Mouse (Mus musculus) left cerebral cortex, adult 11 months (tissue): ENCODE data around the gene Pacs2.
A peak's percentile ranks its signal among the peaks of the same experiment; 100 is the strongest.

Experiments
- DNase-seq: peaks from one replicate; pipeline ENCODE4 v3.0.0; 2022; ENCODE audit warnings: low spot score

Gene Pacs2

DNA sequence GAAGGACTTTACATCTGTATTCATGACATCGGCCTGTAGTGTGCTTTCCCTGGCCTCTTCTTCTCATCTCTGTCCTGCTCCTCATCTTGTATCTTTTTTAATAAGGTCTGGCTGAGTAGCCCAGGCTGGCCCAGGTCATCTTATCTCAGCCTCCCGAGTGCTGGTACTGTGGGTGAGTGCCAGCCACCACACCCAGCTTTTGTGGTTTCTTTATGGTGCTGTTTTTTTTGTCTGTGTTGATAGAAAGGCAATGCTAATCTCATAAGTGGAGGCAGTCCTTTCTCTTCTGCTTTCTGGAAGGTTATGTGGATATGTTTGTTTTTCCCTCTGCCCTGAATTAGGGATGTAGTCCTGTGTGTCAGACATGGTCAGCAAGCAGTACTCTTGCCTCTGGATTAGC lies 28.2 kb downstream of the Pacs2 start:
- DNase-seq, result no peak

DNA sequence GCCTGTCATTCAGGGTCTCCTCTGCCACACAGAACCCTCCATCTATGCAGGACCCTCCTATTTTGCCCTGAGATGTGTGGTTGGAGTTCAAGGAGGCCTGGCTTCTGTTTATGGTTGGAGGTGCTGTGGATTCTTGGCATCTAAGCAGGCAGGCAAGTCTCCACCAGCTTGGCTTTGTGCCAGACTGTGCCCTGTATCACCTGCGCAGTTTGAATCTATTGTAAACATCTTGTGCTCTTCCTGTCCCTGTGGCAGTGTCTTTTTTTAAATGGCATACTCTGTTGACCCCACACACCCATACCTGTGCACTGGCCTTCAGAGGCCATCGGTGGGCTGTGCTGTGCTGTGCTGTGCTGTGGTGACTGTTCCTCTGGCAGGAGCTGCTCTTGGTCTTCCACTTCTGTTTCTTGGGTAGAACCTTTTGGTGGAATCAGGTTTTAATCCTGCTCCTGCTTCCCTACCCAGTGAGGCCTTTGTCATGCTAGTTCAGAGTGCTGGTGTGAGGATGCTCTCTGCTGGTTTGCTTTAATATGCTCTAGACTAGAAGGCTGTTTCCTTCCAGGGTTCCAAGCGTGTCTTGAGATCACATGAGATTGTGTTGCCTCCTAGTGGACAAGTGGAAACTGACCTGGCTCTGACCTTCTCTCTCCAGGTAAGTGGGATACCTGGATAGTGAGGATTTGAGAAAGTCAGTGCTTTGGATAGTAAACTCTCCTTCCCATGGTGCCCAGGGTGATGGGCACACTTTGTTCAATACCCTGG lies 30.8 kb downstream of the Pacs2 start:
- DNase-seq, result peak; percentile 36

DNA sequence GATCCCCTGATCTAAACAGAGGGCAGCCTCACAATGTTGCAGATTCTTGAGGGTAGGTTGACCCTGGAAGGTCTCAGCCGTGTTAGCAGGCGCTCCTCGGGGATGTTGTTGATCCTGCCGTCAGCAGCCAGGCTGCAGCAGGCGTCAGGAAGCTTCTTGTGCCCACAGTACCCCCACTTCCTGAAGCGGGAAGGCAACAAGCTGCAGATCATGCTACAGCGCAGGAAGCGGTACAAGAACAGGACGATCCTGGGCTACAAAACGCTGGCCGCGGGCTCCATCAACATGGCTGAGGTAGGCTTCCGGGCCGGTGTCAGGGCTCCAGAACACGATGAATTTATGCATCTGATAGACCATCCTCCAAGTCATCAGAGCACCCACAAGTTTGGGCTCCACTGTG lies 32.6 kb downstream of the Pacs2 start:
- DNase-seq, result no peak

DNA sequence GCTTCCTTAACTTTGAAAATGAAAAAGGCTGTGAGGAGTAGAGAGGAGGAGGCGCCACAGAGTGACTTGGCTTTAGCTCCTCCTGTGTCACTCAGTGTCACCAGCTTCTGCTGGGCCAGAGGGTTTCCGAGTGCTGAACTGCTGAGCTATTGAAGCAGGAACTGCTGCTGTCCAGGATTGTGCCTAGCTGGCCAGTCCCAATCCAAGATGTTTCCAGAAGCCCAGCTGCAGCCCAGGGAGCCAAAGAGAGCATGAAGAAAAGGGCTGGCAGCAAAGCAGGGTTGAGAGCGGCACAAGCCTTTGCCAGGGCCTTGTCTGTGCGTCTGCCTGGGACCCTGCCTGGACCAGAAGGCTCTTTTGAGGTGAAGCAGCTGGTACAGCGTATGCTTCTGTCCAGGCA lies 33.8 kb downstream of the Pacs2 start:
- no peak for DNase-seq

DNA sequence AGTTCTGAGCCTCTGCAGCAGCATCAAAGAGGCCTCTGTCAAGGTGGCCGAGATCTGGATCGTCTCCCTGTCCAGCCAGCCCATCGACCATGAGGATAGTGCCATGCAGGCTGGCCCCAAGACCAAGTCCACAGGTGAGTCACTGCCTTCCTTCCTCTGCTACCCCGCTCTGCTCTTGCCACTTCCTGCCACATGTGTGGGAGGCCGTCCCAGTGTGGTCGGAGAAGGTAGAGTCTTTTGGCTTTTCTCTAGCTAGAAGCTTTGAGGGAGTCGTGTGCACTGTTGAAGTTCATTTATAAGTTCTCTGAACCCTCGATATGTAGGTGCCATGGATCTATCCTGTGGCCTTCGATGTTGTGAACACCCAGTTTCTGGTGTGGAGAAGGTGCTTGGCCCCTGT lies 35.5 kb downstream of the Pacs2 start:
- no peak for DNase-seq

DNA sequence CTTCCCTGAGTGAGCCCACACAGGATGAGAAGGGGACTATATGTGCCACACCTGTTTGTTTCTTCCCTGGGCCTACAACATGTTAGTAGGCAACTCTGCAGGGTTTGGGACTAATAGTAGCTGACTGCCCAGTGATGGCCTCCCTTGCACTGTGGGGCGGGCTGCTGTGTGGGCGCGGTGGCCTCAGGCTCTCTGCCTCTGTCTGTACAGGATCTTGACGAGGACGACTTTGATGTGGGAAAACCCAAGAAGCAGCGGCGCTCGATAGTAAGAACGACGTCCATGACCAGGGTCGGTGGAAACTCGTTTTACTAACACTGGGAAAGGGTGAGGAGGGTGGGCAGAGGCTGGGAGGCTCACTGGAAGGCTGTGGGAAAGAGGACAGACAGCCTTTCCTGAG lies 36.4 kb downstream of the Pacs2 start:
- no peak for DNase-seq

DNA sequence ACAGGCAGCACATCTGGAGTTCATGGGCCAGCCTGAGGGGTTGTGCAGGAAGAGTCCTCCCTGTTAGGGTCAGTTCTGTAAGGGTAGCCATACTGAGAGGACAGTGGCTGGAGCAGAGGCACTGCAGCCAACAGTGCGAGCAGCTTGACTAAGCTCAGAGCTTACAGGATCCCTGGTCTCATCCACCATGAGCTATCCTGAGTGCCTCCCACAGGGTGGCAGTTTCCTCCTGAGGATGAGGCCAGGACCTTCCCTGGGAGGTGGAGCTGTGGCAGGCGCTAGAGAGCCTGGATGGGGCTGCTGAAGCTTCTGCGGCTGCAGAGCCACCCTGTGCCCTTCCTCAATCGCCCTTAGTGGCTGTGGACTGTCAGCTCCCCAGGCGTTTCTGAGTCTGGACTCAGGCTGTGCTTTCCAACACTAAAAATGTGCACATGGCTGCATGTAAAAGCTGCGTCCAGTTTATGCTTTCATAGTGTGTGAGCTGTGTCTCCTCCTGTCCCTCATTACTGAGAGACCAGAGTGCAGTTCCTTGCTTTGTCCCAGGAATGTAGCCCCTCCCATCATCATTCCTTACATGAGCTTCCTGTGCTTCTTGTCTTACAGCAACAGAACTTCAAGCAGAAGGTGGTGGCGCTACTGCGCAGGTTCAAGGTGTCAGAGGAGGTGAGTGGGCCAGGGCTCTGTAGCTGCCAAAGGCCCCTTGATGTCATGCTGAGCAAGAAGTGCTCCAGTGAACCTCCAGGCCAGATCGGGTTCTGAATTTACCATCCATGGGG lies 37.5 kb downstream of the Pacs2 start:
- no peak for DNase-seq

DNA sequence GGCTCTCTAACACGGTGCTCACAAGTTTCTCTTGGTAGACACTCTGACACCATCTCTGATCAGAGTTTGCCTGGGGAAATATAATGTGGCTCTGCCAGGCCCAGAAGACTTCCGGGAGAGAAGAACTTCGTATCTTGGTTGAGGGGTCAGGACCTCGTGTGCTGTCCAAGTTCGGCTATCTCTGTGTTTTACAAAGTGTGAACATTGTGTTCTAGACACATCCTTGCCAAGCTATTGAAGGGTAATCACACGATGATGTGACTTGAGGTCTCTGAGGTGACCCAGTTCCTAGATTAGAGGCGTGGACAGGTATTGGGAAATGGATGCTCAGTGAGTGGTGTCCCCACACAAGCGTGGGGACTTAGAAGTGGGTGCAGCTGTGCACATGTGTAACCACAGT lies 41.8 kb downstream of the Pacs2 start:
- no peak for DNase-seq

DNA sequence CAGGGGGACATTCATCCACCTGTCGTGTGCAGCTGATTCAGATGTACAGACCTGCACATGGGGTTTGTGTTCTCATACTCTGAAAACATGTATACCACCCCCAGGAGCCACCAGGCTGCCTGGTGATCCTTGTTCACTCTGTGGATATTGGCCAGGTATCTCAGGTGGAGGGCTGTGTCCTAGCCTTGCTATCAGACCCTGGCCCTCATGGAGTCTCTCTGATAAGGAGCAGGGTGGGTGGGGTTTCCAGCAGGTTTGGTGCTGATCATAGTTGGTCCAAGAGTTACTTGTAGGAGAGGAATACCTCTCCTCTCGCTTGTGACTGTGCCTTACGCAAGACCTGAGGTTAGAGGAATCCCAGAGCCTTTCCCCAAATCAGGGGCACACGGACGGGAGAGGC lies 45.9 kb downstream of the Pacs2 start:
- no peak for DNase-seq

DNA sequence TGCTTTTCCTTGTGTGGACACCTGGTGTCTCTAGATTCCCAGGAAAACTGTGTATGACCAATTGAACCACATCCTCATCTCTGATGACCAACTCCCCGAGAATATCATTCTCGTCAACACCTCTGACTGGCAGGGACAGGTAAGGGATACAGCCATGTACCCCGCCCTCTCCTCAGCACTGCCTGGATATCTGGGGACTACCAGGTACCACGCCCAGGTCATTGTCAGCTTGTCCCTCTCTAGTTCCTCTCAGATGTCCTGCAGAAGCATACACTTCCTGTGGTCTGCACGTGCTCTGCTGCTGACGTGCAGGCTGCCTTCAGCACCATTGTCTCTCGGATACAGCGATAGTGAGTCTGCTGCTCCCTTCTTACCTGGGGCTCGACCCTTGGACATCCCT lies 47.3 kb downstream of the Pacs2 start:
- no peak for DNase-seq

DNA sequence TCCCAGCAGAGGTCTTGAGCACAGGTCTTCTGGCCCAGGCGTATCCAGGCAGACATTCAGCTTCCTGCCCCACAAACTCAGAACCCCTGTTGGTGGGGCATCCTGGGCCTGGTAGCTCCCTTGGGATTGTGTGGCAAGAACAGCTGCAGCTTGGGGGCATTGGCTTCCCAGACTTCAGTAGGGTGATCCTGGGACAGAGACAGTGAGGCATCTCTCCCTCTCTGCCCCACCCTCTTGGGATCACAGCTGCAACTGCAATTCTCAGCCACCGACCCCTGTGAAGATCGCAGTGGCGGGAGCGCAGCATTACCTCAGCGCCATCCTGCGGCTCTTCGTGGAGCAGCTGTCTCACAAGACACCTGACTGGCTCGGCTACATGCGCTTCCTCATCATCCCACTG lies 47.9 kb downstream of the Pacs2 start:
- DNase-seq, result no peak

DNA sequence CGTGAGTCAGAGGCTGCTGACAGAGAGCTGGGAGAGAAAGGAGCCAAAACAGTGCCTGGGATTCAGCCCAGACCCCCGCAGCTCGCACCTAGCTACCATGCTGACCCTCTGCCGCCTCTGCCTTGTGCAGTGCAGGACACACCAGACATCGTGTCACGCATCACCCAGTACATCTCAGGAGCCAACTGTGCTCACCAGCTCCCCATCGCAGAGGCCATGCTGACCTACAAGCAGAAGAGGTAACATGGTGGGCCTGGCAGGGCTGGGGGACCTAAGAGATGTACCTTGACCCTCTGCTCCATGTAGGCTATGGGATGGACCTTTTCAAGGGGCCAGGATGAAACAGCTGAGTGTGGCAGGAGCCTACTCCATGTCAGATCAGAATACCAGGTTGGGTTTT lies 49.4 kb downstream of the Pacs2 start:
- DNase-seq, result no peak

DNA sequence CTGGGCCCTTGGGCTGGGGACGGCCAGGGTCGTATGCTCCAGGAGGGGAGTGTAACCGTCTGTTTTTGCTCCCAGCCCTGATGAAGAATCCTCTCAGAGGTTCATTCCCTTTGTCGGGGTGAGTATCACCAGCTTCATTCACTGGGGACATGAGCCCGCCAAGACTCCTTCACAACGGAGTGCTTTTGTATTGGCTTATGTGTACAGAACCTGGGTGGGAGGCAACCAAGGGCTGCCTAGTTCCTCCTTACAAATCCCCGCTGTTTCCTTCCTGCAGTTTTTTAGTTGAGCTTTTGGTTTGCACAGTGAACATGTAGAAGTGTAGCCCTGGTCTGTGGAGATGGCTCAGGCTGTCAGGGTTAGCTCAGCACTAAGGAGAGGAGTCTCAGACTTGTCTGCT lies 53.7 kb downstream of the Pacs2 start:
- DNase-seq, result no peak

DNA sequence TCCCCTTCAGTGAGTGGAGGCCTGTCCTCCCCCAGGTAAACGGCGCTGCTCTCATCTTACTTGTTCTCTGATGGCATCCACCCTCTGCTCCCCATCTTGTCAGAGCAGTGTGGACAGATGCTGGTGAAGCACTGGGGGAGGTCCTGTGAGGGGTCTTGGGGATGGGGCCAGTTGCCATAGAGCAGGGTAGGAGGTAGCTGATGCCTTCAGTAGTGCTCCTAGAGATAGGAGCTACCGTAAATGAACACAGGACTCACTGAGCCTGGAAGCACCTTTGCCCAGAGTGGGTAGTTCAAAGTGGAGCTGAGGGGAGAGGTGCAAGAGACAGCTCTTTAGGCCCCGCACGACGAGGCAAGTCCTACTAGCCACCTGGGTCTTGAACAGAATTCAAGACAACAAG lies 55.1 kb downstream of the Pacs2 start:
- DNase-seq, result no peak

DNA sequence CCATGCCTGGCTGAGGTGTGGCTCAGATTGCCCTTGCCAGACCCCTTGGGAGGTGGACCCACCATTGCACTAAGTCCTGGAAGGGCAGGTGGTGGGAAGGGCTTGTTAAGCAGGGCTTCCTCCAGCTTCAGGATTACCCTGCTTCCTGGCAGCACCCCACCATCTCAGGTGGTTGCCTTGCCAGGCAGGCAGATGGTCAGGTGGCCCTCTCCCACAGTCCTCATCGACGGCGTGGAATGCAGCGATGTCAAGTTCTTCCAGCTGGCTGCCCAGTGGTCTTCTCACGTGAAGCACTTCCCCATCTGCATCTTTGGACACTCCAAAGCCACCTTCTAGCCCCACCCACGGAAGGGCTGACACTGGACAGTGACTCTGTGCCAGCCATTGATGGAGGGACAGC lies 57.0 kb downstream of the Pacs2 start:
- DNase-seq, result no peak

DNA sequence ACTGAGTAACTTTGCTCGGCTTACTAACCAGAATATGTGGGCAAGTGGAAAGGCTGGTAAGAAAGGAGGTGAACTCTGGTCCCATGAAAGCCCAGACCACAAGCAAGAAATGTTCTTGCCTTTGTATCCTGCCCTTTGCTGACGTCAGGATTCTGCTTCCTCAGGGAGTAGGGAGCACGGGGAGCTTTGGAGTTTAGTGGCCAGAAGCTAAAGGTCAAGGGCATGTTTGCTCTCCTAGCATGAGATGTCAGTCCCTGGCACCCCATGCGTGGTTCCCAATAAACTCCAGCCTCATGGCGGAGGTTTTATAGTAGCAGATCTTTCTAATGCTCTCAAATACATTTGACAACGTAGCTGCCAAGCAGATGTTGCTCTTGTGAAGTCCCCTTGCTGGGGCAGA lies 57.5 kb downstream of the Pacs2 start:
- no peak for DNase-seq

DNA sequence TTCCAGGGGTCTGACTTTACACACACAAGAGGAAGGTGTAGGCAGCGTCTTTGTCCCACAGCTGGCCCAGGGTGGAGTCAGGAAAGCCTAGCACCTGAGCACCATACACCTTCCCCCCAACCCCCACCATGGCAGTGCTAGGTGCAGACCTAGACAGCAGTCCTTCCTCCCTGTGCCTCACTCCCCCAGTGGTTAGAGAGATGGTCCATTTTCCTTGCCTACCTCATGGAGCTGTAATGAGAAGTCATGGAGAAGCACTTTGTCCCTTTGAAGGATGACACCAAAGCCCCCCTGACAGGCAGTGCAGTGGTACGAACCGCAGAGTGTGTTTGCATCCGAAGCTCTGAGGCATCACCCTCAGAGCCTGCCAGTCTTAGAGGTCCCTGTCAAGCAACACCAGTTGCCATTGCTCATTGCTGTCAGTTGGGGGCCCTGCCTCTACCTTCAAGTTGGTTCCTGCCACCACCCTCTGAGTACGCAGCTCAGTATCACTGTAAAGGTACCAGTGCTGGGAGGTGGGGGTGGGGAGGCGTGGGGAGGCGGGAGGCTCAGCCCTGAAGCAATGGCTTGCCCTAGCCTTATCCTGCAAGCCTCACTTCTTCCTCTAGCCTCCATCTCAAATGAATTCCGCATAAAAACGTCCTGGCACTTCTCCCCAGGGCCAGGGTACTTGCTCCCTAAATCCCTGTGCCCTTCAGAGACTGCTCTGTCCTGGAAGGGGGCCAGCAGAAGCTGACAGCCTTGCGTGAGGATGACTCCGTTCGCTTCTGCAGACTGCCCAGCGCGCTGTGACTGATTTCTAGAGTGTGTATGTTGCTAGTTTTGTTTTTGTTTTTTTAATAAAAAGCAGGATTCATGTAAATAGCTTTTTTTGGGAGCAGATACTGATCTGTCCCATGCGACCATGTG lies 59.4 kb downstream of the Pacs2 start:
- no peak for DNase-seq

DNA sequence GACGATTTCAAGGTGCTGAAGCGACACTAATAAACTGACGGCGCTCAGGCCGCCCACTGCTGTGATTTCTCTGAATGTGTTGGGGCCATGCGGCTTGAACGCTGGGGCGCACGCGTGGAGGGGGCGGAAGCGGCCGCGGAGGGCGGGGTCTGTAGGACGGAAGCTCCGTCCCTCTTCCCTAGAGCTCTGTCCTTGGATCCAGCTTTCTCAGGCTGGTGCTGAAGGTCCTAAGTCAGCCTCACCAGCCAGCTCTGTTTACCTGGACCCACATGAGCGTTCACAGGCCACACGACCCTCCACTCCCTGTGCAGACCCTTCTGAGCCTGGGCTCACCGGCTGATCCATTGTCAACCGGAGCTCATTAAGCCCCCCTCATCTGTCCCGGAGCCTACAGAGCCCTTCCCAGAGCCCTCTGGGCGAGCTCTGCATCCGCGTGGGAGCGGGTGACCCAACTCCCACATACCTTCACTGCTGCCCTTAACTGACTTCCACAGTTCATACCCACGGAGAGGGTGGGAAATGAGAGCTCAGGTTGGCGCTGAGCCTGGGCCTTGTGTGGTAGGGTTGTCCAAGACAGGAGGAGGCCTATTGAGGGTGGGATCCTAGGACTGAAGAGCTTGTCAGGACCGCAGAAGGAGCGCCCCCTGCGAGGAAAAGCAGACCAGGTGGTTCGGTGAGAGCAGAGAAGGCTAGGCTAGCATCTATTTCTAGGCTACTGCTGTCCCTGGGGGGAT lies 60.2 kb downstream of the Pacs2 start, which contains the start of gene Tex22:
TSS of gene Tex22 (plus strand) at position 174 of the 734 bp plus-strand sequence.
- peak; percentile 76 for DNase-seq

DNA sequence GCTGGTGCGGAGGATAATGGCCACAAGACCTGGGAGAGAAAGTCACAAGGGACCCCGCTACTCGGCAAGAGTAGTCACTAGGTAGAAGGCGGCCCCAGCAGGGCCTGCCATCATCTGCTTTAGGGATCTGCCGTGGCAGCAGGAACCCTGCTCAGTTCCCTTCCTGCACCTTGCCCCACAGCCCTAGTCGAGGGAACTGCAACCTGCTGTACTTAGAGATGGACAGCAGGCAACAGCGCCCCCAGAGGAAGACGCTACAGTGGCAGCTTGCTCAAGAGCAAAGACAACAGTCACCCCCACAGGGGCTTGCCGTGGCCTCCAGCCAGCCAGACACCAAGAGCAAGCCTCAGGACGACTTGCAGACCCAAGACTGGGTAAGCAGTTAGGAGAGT lies 60.8 kb downstream of the Pacs2 start:
- peak; percentile 75 for DNase-seq

DNA sequence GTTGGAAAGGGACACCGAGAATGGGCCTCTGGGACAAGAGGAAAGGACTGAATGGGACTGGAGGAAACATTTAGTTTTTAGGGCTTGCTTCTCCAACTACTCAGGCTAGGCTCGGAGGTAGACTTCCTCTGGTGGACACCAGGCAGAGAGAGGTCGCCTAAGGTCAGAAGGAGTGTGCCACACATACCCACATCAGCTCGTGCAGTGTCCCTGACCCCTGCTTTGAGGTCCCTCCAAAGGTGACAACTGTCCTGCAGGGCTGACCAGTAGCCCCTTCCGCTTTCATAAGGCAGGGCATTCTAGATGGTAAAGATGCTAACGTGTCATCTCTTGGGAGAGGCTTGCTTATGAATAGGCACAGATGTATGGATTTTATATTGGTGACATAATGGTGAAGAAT lies 61.2 kb downstream of the Pacs2 start:
- no peak for DNase-seq

DNA sequence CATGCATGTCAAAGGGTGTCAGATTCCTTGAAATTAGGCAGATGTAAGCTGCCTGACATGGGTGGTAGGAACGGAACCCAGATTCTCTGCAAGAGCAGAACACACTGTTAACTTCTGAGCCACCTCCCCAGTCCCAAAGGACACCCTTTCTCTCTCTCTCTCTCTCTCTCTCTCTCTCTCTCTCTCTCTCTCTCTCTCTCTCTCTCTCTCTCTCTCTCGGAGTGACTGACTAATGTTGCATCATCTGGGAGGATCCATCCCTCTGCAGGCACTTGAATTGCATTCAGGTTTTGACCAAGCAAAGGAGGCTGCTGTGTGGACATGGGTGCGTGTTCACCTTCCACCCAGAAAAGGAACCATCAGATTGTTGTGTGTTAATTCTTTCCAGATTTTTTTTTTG lies 73.0 kb downstream of the Pacs2 start:
- DNase-seq, result no peak

DNA sequence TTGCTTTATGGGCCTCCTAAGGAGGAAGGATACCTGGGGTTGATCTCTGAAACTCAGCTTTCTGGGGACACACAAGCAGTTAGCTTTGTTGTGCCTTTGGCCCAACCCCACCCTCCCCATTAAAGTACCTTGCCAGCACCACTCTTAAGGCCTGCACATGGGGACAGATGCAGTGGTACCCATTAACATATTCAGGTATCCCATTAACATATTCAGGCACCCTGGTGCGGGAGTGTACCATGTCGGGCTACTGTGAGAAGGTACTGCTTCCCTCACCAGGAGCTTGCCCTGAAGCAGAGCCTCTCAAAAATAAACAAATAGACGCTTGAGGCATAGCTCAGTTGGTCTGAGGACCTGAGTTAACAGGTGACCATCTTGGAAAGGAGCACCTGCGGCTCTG lies 73.7 kb downstream of the Pacs2 start:
- DNase-seq, result no peak
